Mouse (Mus musculus) intestine, embryonic 14.5 days (tissue): ENCODE measurements at regions not wholly inside any gene's neighbourhood (a gene's known extent, or its start where the extent isn't known, plus 50 kb on each side); places are given as distances from the start of the nearest gene placed in this dataset.

Source experiments
- ATAC-seq: fragments of 200-750 bp; cut with Nextera tagmentation; replicated peaks from 2 replicates; pipeline ENCODE4 v1.8.0; 2017; ENCODE audit warnings: low read depth, moderate number of reproducible peaks, moderate TSS enrichment, moderate library complexity; ENCODE audit not compliant: low FRiP score, low TSS enrichment
- DNase-seq: peaks from one replicate; pipeline ENCODE4 v3.0.0-alpha.2; 2018; ENCODE audit warnings: low spot score
- H3K27ac ChIP-seq: fragments of 300-500 bp; sonication (generic); 2 replicates; pipeline ENCODE4 v1.5.1; 2014; ENCODE audit warnings: low read depth, mild to moderate bottlenecking, control low read depth
- H3K27me3 ChIP-seq: fragments of 300-500 bp; sonication (generic); replicated peaks from 2 replicates; pipeline ENCODE4 v1.6.1; 2014; ENCODE audit warnings: low read length, control low read depth; ENCODE audit not compliant: control insufficient read depth, insufficient read depth
- H3K36me3 ChIP-seq: fragments of 300-500 bp; sonication (generic); 2 replicates; pipeline ENCODE4 v1.6.1; 2014; ENCODE audit warnings: low read length, control low read depth; ENCODE audit not compliant: control insufficient read depth, insufficient read depth
- H3K4me1 ChIP-seq: fragments of 300-500 bp; sonication (generic); replicated peaks from 2 replicates; pipeline ENCODE4 v1.6.1; 2014; ENCODE audit warnings: low read length, control low read depth, mixed read lengths; ENCODE audit not compliant: control insufficient read depth, insufficient read depth
- H3K4me2 ChIP-seq: fragments of 300-500 bp; sonication (generic); 2 replicates; pipeline ENCODE4 v1.6.1; 2014; ENCODE audit warnings: low read length
- H3K4me3 ChIP-seq: fragments of 300-500 bp; sonication (generic); 2 replicates; pipeline ENCODE4 v1.5.1; 2014; ENCODE audit warnings: low read depth, low read length, control low read depth, mixed read lengths
- H3K9ac ChIP-seq: fragments of 300-500 bp; sonication (generic); 2 replicates; pipeline ENCODE4 v1.6.1; 2014; ENCODE audit warnings: mild to moderate bottlenecking, low read length
- H3K9me3 ChIP-seq: fragments of 300-500 bp; sonication (generic); 2 replicates; pipeline ENCODE4 v1.6.1; 2016; ENCODE audit warnings: low read length, control low read depth; ENCODE audit not compliant: control insufficient read depth
- WGBS: fragments of 180-500 bp; shearing (Covaris S2); extraction: QIAGEN DNeasy Blood & Tissue Kit; methylation state at CpG from one replicate; pipeline ENCODE4 v1.1.7; 2014; 5-methylcytosine and 5-hydroxymethylcytosine counted together

DNA sequence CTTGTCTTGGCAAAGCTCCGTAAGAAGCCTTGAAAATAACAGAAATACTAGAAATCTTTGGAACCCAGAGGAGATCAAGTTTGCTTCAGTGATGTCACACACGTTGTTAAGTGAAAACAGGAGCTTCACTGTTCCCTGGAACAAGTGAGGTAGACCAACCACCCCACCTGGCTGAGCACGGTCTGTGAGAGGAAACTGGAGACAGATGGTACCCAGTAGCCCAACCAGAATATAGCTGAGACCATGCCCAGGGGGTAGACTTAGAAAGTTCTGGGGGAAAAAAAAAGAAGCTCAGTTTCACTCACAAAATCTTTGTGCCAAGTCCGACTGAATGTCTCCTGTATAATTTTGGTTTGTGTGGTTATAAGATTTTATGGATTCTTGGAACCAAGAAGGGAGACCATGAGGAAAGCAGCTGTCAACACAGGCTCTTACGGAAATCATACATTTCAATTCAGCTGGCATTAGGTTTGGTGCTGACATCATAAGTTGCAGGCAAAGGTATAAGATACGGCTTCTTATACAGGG is 332.4 kb upstream of the Pbx1 start:
- no peaks in the 10 kb centered on the region for H3K36me3 ChIP-seq
- ATAC-seq (no peak), DNase-seq (no peak)
- H3K4me3 ChIP-seq, result no peak overlapping the region
- WGBS, result 79% methylated on average over 6 of the region's 6 CpGs
- no peak overlapping the region for H3K9ac ChIP-seq
- no peaks in the 10 kb centered on the region for H3K27me3 ChIP-seq
- no peak overlapping the region for H3K4me2 ChIP-seq
- no peak overlapping the region for H3K27ac ChIP-seq
- no peaks in the 10 kb centered on the region for H3K9me3 ChIP-seq
- no peaks in the 10 kb centered on the region for H3K4me1 ChIP-seq

DNA sequence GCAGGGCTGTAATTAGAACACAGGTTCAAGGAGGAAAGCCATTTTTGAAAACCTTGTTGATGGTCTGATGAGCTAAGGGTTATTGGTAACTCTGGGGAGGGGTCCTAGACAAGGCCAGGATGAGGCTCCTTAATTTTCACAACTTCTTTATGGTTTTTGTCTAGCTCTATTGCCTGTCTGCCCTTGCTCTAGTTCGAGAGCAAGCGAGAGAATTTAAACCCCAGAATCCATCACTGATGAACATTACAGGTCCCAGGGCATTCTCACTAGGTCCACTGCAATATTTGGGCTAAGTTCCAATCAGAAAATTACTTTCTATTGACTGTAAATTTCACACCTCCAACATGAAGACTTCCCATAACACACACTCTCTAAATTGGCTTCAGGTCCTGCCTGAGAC is 329.0 kb upstream of the Pbx1 start:
- no peak overlapping the region for H3K4me2 ChIP-seq
- WGBS, result 66% methylated on average over 2 of the region's 2 CpGs
- H3K36me3 ChIP-seq, result no peaks in the 10 kb centered on the region
- no peak overlapping the region for H3K27ac ChIP-seq
- ATAC-seq (no peak), DNase-seq (no peak)
- H3K9me3 ChIP-seq, result no peaks in the 10 kb centered on the region
- no peaks in the 10 kb centered on the region for H3K27me3 ChIP-seq
- no peak overlapping the region for H3K9ac ChIP-seq
- H3K4me3 ChIP-seq, result no peak overlapping the region
- H3K4me1 ChIP-seq, result no peaks in the 10 kb centered on the region

DNA sequence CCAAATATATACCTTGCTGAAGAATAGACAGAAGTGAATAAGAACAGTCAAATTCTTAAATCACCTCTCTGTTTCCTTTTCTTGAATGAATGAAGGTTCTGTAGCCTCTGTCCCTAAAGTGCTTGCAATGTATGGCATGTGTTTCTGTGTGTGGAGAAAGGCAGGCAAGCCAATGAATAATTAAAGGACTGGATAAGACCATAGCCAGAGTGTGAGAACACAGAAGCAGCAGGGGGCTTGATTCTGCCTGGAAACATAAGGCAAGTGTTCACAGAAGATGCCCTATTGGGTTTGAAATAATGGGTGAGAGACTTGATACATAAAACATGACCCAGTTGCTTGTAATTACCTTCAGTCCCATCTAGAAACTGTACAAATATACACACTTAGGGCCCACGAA is 328.2 kb upstream of the Pbx1 start:
- DNase-seq (no peak), ATAC-seq (no peak)
- Histone ChIP-seq H3K4me3 (no peak overlapping the region), H3K9ac (no peak overlapping the region), H3K27me3 (no peaks in the 10 kb centered on the region), H3K4me2 (no peak overlapping the region), H3K27ac (no peak overlapping the region), H3K36me3 (no peaks in the 10 kb centered on the region), H3K9me3 (no peaks in the 10 kb centered on the region), H3K4me1 (no peaks in the 10 kb centered on the region)
- 76% methylated on average over 1 of the region's 1 CpGs for WGBS

DNA sequence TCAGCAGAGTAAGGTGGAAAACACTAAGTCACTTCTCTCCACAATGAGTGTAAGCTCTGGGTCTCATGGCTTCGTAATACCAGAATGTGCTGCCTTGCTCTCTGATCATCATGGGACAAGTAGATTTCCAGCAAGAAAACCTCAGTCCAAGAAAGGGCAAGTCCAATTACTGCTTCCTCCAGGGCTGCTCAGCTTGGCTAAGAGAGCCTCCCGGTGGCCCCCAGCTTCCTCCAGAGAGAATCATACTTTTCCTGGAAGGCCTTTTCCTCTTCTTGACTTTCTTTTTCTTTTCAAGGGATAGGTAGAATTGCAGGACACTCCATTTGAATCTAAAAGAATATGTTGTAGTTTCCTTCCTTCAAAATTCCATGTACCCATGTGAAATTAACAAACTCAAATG is 326.8 kb upstream of the Pbx1 start:
- Histone ChIP-seq H3K27ac (no peak overlapping the region), H3K9ac (no peak overlapping the region), H3K27me3 (no peaks in the 10 kb centered on the region), H3K4me1 (no peaks in the 10 kb centered on the region), H3K4me2 (no peak overlapping the region), H3K9me3 (no peaks in the 10 kb centered on the region), H3K4me3 (no peak overlapping the region), H3K36me3 (no peaks in the 10 kb centered on the region)
- DNase-seq, result no peak
- ATAC-seq, result no peak
- 74% methylated on average over 2 of the region's 2 CpGs for WGBS

DNA sequence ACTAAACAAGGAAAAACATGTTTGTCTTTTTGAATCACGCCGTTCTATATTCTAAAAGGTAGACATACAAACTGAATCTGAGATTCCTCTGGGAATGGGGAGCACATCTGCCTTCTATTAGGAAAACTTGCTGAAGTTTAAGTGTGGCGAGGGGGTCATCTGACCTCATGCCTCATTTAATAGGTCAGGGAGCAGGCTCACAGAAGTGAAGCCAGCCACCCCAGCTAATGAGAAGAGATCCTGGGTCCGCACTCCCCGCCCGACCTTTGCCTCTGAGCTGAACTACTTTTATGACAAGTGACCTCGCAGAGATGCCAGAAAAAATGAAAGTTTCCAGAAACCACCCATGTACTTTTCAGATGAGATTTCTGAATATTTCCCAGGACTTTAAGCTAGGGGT is 322.1 kb upstream of the Pbx1 start:
- H3K4me1 ChIP-seq, result no peaks in the 10 kb centered on the region
- H3K4me3 ChIP-seq, result no peak overlapping the region
- ATAC-seq (no peak), DNase-seq (no peak)
- H3K4me2 ChIP-seq, result no peak overlapping the region
- no peak overlapping the region for H3K27ac ChIP-seq
- H3K27me3 ChIP-seq, result no peaks in the 10 kb centered on the region
- H3K9ac ChIP-seq, result no peak overlapping the region
- 61% methylated on average over 7 of the region's 7 CpGs for WGBS
- H3K36me3 ChIP-seq, result no peaks in the 10 kb centered on the region
- H3K9me3 ChIP-seq, result no peaks in the 10 kb centered on the region

DNA sequence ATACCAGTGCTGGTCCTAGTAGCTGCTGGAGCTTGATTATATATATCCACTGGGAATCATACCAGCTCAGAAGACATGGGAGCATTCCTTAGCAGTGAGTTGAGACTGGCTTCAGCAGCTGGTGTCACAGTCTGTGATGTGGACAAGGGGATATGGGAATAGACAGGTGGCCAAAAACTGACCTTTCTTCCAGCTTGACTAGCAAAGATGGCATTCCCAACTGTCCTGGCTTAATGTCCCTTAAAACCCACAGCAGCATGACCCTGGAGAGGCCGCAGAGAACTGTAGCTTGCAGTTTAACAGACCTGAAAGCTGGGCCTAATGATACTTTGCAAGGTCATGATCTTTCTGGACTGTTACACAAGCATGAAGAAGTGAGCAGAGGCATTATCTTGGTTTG is 311.4 kb upstream of the Pbx1 start:
- H3K4me1 ChIP-seq, result no peaks in the 10 kb centered on the region
- WGBS, result 74% methylated on average over 1 of the region's 1 CpGs
- H3K9me3 ChIP-seq, result no peaks in the 10 kb centered on the region
- DNase-seq (no peak), ATAC-seq (no peak)
- H3K9ac ChIP-seq, result no peak overlapping the region
- no peak overlapping the region for H3K27ac ChIP-seq
- H3K4me3 ChIP-seq, result no peak overlapping the region
- H3K36me3 ChIP-seq, result no peaks in the 10 kb centered on the region
- no peak overlapping the region for H3K4me2 ChIP-seq
- no peaks in the 10 kb centered on the region for H3K27me3 ChIP-seq

DNA sequence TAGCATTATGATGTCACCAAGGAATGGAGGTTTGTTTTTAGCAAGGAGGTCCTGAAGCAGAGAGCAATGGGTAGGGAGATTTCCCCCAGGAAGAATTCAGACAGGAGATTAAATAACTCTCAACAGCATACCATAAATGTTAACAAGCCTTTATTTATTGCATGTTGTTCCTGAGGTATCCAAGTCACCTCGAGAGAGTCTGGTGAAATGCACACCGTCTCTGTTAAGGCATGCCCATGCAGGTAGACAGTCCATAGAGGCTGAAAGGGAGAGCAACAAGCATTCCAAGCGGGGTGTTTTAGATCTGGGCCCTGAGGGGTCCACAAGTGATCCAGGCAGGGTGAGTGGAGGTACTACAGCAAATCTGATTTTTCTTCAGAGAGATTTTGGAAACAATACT is 305.9 kb upstream of the Pbx1 start:
- Histone ChIP-seq H3K36me3 (no peaks in the 10 kb centered on the region), H3K27me3 (no peaks in the 10 kb centered on the region), H3K4me2 (no peak overlapping the region), H3K9me3 (no peaks in the 10 kb centered on the region), H3K4me1 (no peaks in the 10 kb centered on the region), H3K27ac (no peak overlapping the region), H3K9ac (no peak overlapping the region), H3K4me3 (no peak overlapping the region)
- DNase-seq, result no peak
- WGBS, result 59% methylated on average over 3 of the region's 3 CpGs
- ATAC-seq, result no peak

DNA sequence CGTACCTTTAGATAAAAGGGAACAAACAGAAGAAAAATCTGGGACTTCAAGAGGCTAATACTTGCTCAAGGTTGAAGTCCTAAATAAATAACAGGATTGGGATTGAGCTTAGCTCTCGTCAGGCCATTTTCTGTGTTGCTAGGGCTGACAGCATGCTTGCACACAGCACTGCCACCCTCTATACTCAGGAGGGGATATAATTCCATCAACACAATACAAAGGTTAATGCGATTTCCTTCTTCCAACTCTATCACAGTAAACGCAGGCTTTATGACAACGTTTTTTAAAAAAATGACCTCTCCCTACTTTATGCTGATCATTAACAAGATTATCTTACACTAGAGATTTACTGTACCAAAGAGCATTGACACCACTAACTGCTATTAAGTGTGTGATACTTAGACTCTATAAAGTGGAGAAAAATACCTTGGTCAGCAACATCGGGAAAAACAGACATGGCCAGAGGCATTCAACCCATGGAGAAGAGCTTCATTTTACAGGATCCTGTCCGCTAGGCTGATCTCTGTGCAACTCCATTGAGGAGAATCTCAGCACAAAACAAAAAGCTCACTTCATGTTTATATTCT is 305.3 kb upstream of the Pbx1 start:
- Histone ChIP-seq H3K4me2 (no peak overlapping the region), H3K36me3 (no peaks in the 10 kb centered on the region), H3K4me1 (no peaks in the 10 kb centered on the region), H3K9ac (no peak overlapping the region), H3K27ac (no peak overlapping the region), H3K27me3 (no peaks in the 10 kb centered on the region), H3K9me3 (no peaks in the 10 kb centered on the region), H3K4me3 (no peak overlapping the region)
- no peak for DNase-seq
- 79% methylated on average over 7 of the region's 7 CpGs for WGBS
- no peak for ATAC-seq

DNA sequence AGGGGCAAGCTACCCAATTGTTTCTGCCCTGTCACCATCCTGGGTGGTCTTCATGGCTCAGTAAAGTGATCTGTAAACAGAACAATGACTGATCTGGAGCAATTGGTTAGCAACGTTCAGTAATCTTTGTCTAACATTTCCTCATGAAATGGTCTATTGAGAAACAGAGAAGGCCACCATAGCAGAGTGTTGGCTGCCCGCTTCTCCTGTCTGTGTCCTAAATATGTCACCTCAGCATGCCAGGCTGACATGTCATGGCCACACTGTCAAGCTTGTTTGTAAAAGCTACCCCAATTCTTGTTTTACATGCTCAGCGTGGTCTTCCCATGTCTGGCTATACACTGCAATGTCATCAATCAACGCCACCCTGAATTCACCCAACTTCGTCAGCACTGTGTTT is 301.0 kb upstream of the Pbx1 start:
- Histone ChIP-seq H3K9me3 (no peaks in the 10 kb centered on the region), H3K36me3 (no peaks in the 10 kb centered on the region), H3K4me1 (no peaks in the 10 kb centered on the region), H3K27me3 (no peaks in the 10 kb centered on the region), H3K4me3 (no peak overlapping the region), H3K4me2 (no peak overlapping the region), H3K27ac (no peak overlapping the region), H3K9ac (no peak overlapping the region)
- WGBS, result 63% methylated on average over 5 of the region's 5 CpGs
- DNase-seq (no peak), ATAC-seq (no peak)
